Comparison of ENCODE assay signal across 9 mouse cellular contexts in the genomic region with DNA sequence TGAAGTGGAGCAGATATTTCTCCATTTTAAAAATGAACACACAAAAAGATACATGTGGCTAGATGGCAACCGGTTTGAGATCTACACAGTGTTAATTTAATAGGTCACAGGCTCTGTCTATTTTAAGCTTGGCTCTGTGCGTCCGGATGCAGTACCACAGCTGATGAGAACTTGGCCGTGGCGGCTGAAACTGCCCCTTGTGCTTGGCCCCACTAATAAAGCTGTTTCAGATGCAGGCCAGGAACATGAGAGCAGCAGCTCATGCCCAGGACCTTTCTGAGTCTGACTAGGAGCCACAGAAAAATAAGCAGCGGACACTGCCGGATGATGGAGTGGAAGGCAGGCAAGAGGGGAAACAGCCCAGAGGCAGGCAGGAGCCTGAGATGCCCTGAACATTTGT. TPM values are rescaled to one million over a fixed set of nuclear protein-coding genes. Genes with fewer than 3 reads are reported as not detected.
DNase-seq lines count a peak whose midpoint lies in the region; ATAC-seq and TF ChIP-seq lines count a peak whose summit lies in the region.
"Had no signal": no experiment of that assay in that cellular context is flagged by ENCODE, and none has a peak within 500 bp of the region (broad histone marks: within the 10 kb centered on the region; RNA-seq: fewer than 3 reads in every experiment).

No protein-coding gene starts in this region.

- 60% methylated on average over 7 of the region's 7 CpGs for WGBS in midbrain, postnatal 0 days
- WGBS in midbrain, embryonic 13.5 days, result 76% methylated on average over 7 of the region's 7 CpGs
- WGBS in heart, postnatal 0 days, result 18% methylated on average over 7 of the region's 7 CpGs
- 54% methylated on average over 7 of the region's 7 CpGs for WGBS in stomach, postnatal 0 days

- H3K4me3 ChIP-seq in midbrain, postnatal 0 days (ENCODE audit: low read depth, low read length), result no peak overlapping the region
- H3K4me3 ChIP-seq in midbrain, embryonic 13.5 days (replicated peaks), result no peak overlapping the region
- H3K4me3 ChIP-seq in heart, postnatal 0 days (ENCODE audit: low read depth, low read length), result no peak overlapping the region
- no peak overlapping the region for H3K4me3 ChIP-seq in stomach, postnatal 0 days (ENCODE audit: low read depth, low read length)
- H3K4me3 ChIP-seq: liver, embryonic 12.5 days had no signal

- no peaks in the 10 kb centered on the region for H3K9me3 ChIP-seq in midbrain, postnatal 0 days (ENCODE audit: low read length)
- H3K9me3 ChIP-seq in midbrain, embryonic 13.5 days, result no peaks in the 10 kb centered on the region
- no peaks in the 10 kb centered on the region for H3K9me3 ChIP-seq in heart, postnatal 0 days (replicated peaks; ENCODE audit: control insufficient read depth, low read length)
- H3K9me3 ChIP-seq in stomach, postnatal 0 days (ENCODE audit: control insufficient read depth, low read length), result no peaks in the 10 kb centered on the region
- H3K9me3 ChIP-seq: liver, embryonic 12.5 days had no signal

- H3K9ac ChIP-seq in midbrain, postnatal 0 days (replicated peaks; ENCODE audit: low read length, poor library complexity, severe bottlenecking), result no peak overlapping the region
- H3K9ac ChIP-seq in midbrain, embryonic 13.5 days (replicated peaks), result no peak overlapping the region
- H3K9ac ChIP-seq in heart, postnatal 0 days (replicated peaks; ENCODE audit: low read depth, low read length), result no peak overlapping the region
- H3K9ac ChIP-seq in stomach, postnatal 0 days (ENCODE audit: low read length), result no peak overlapping the region
- H3K9ac ChIP-seq: liver, embryonic 12.5 days had no signal

- H3K36me3 ChIP-seq in midbrain, postnatal 0 days (ENCODE audit: insufficient read depth, low read length), result no peaks in the 10 kb centered on the region
- no peaks in the 10 kb centered on the region for H3K36me3 ChIP-seq in midbrain, embryonic 13.5 days
- H3K36me3 ChIP-seq in heart, postnatal 0 days (replicated peaks; ENCODE audit: control insufficient read depth, insufficient read depth, low read length), result no peaks in the 10 kb centered on the region
- no peaks in the 10 kb centered on the region for H3K36me3 ChIP-seq in stomach, postnatal 0 days (ENCODE audit: control insufficient read depth, insufficient read depth, low read length)
- H3K36me3 ChIP-seq: liver, embryonic 12.5 days had no signal

- no peak overlapping the region for H3K4me2 ChIP-seq in midbrain, postnatal 0 days (ENCODE audit: low read depth, low read length, poor library complexity, severe bottlenecking)
- H3K4me2 ChIP-seq in midbrain, embryonic 13.5 days (replicated peaks), result no peak overlapping the region
- peak overlapping the region; percentile 34 for H3K4me2 ChIP-seq in heart, postnatal 0 days (ENCODE audit: low read depth, low read length)
- no peak overlapping the region for H3K4me2 ChIP-seq in stomach, postnatal 0 days (replicated peaks; ENCODE audit: low read depth)
- H3K4me2 ChIP-seq: liver, embryonic 12.5 days had no signal

- no peak overlapping the region for H3K27ac ChIP-seq in midbrain, postnatal 0 days (ENCODE audit: low read depth, low read length)
- H3K27ac ChIP-seq in midbrain, embryonic 13.5 days, result no peak overlapping the region
- H3K27ac ChIP-seq in heart, postnatal 0 days (ENCODE audit: low read depth), result peak overlapping the region; percentile 47
- peak overlapping the region; percentile 19; the same call in 1 of the 2 replicates for H3K27ac ChIP-seq in stomach, postnatal 0 days (replicated peaks)
- H3K27ac ChIP-seq: liver, embryonic 12.5 days had no signal

- no peaks in the 10 kb centered on the region for H3K4me1 ChIP-seq in midbrain, postnatal 0 days (ENCODE audit: insufficient read depth, low read length)
- peaks cover 11% of the 10 kb centered on the region for H3K4me1 ChIP-seq in midbrain, embryonic 13.5 days (replicated peaks)
- peaks cover 35% of the 10 kb centered on the region for H3K4me1 ChIP-seq in heart, postnatal 0 days (ENCODE audit: control insufficient read depth, insufficient read depth)
- H3K4me1 ChIP-seq in stomach, postnatal 0 days (replicated peaks; ENCODE audit: control insufficient read depth, insufficient read depth), result no peaks in the 10 kb centered on the region

- 0 out of 2 replicates have a peak, but pooled peaks have one; percentile 52 for ATAC-seq in midbrain, postnatal 0 days (ENCODE audit: low FRiP score)
- ATAC-seq in midbrain, embryonic 13.5 days, result no peak
- ATAC-seq in heart, postnatal 0 days (ENCODE audit: insufficient read depth, low read depth), result peak; percentile 85
- no peak for ATAC-seq in stomach, postnatal 0 days (ENCODE audit: low FRiP score, low TSS enrichment)
- no peak for ATAC-seq in erythroblast, adult 5-6 weeks (replicated peaks; ENCODE audit: low FRiP score, poor library complexity, severe bottlenecking)
- ATAC-seq: liver, embryonic 12.5 days had no signal

- H3K27me3 ChIP-seq in midbrain, postnatal 0 days (ENCODE audit: insufficient read depth, low read length), result no peaks in the 10 kb centered on the region
- H3K27me3 ChIP-seq in midbrain, embryonic 13.5 days, result no peaks in the 10 kb centered on the region
- no peaks in the 10 kb centered on the region for H3K27me3 ChIP-seq in heart, postnatal 0 days (ENCODE audit: control insufficient read depth, insufficient read depth, low read length)
- no peaks in the 10 kb centered on the region for H3K27me3 ChIP-seq in stomach, postnatal 0 days (ENCODE audit: control insufficient read depth, insufficient read depth, low read length)
- H3K27me3 ChIP-seq: liver, embryonic 12.5 days had no signal

- DNase-seq in cerebellum, postnatal 10 days, result peak; percentile 69 to 78
- DNase-seq in cerebellum, adult 9-10 months, result no peak
- peak; percentile 73 for DNase-seq in midbrain, postnatal 0 days (ENCODE audit: low spot score)
- DNase-seq in heart, postnatal 0 days (ENCODE audit: low spot score), result peak; percentile 72
- DNase-seq in stomach, postnatal 0 days (ENCODE audit: low spot score), result no peak
- DNase-seq in spleen, postnatal 4 days (ENCODE audit: low spot score in 2 of 2), result no peak

- no peak for TF ChIP-seq EP300 in heart, postnatal 0 days (IDR thresholded peaks at IDR 0.05; ENCODE audit: low read depth)
- TF ChIP-seq EP300 in stomach, postnatal 0 days (optimal IDR thresholded peaks at IDR 0.05), result no peak

- no peak for TF ChIP-seq CTCF in midbrain, postnatal 0 days (IDR thresholded peaks at IDR 0.05)
- no peak for TF ChIP-seq CTCF in heart, postnatal 0 days (IDR thresholded peaks at IDR 0.05; ENCODE audit: low read depth)
- no peak for TF ChIP-seq CTCF in stomach, postnatal 0 days (IDR thresholded peaks at IDR 0.05; ENCODE audit: low read depth)

RNA-seq across cellular contexts. Expression of gene Nek7, which starts 43.1 kb away (rescaled TPM):
- 19.7 and 25.7 TPM in 2 replicates for total RNA-seq in midbrain, postnatal 0 days (2014; rRNA removed)
- polyA plus RNA-seq in midbrain, postnatal 0 days (2015; fragmentation: Nextera tagmentation; extraction: Ambion mirVana), result 22.4 and 24.0 TPM in 2 replicates
- polyA plus RNA-seq in midbrain, embryonic 13.5 days (2015; fragmentation: Nextera tagmentation; extraction: Ambion mirVana), result 21.8 and 23.6 TPM in 2 replicates
- 44.6 TPM in 2 replicates for total RNA-seq in heart, postnatal 0 days (2014; rRNA removed; ENCODE audit: low replicate concordance)
- polyA plus RNA-seq in heart, postnatal 0 days (2015; fragmentation: Nextera tagmentation; extraction: Ambion mirVana), result 43.8 and 44.8 TPM in 2 replicates
- 35.8 and 40.0 TPM in 2 replicates for polyA plus RNA-seq in stomach, postnatal 0 days (2015; fragmentation: Nextera tagmentation; extraction: Ambion mirVana)
- total RNA-seq in erythroblast, adult 5-6 weeks (2015; ENCODE audit: low replicate concordance), result 31.1 and 31.3 TPM in 2 replicates
- 35.2 and 47.1 TPM in 2 replicates for total RNA-seq in erythroblast, adult 5-6 weeks (2017; ENCODE audit: low replicate concordance)

Comparison
In these comparisons a context has a peak if more than half of its experiments do, and no peak if none do; other contexts are left out.
1. DNase-seq: peak in cerebellum, postnatal 10 days (2 of 2), midbrain, postnatal 0 days (single experiment) and heart, postnatal 0 days (single experiment); none in cerebellum, adult 9-10 months (single experiment), stomach, postnatal 0 days (single experiment) and spleen, postnatal 4 days (0 of 2).
2. ATAC-seq: peak in midbrain, postnatal 0 days (single experiment) and heart, postnatal 0 days (single experiment); none in midbrain, embryonic 13.5 days (single experiment), stomach, postnatal 0 days (single experiment) and erythroblast, adult 5-6 weeks (single experiment).
3. H3K27ac ChIP-seq: peak in heart, postnatal 0 days (single experiment) and stomach, postnatal 0 days (single experiment); none in midbrain, postnatal 0 days (single experiment) and midbrain, embryonic 13.5 days (single experiment).